Mouse (Mus musculus) adrenal gland, postnatal 14 days (tissue): ENCODE measurements around the gene Chd5. TPM values are rescaled to one million over a fixed set of nuclear protein-coding genes. Genes with fewer than 3 reads are reported as not detected.

Experiments used
- DNase-seq: peaks from one replicate; pipeline ENCODE4 v3.0.0; 2021; ENCODE audit warnings: mixed read lengths
- total RNA-seq: library from RNA; stranded (reverse); gene quantifications from 2 replicates; pipeline ENCODE4 v1.2.3, GENCODE M21; 2021

Gene Chd5
- total RNA-seq, 1 experiment from 2014 or later, result 8.0 TPM

DNA sequence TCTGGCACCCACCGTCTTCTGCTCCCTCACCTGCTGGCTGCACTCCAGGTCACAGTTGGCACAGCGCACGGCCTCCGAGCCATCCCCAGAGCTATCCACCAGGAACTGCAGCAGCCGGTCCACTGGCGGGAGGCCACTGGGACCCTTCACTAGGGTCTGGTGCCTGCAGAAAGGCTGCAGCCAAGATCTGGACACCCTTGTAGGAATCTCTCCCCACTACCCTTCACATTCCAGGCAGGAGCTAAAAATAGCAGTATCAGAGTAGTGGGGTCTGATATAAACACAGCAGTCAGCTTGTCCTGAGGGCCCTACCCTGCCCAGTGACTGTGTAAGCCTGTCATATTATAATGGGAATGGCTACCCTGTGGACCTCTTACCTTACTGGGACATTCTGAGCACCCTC, 20.8 kb upstream of the Chd5 start:
- DNase-seq, result no peak

GRCm38 (mm10) chr4:152318517-152319234, 19.8 kb upstream of the Chd5 start, which contains the start of gene Rnf207:
Gene Rnf207, minus strand, starts transcription at chr4:152318993.
- peak; percentile 81 for DNase-seq

DNA sequence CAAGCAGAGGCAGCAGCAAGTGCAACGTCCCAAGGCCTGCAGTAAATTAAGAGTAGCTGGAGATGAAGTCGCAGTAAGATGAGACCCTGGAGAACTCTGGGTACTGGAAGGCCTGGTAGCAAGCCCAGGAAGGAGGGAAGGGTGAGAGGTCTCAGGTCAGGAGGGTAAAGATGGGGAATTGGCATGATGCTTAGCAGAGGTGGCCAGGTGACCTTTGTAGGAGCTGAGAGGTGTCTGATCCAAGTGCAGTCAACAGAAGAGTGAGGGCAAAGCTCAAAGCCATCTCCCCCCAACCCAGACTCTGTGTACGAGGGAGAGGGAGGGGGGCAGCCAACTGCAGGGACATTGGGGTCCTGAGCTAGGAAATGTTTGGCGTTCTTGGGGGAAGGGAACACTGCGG, 17.0 kb upstream of the Chd5 start:
- DNase-seq, result no peak

DNA sequence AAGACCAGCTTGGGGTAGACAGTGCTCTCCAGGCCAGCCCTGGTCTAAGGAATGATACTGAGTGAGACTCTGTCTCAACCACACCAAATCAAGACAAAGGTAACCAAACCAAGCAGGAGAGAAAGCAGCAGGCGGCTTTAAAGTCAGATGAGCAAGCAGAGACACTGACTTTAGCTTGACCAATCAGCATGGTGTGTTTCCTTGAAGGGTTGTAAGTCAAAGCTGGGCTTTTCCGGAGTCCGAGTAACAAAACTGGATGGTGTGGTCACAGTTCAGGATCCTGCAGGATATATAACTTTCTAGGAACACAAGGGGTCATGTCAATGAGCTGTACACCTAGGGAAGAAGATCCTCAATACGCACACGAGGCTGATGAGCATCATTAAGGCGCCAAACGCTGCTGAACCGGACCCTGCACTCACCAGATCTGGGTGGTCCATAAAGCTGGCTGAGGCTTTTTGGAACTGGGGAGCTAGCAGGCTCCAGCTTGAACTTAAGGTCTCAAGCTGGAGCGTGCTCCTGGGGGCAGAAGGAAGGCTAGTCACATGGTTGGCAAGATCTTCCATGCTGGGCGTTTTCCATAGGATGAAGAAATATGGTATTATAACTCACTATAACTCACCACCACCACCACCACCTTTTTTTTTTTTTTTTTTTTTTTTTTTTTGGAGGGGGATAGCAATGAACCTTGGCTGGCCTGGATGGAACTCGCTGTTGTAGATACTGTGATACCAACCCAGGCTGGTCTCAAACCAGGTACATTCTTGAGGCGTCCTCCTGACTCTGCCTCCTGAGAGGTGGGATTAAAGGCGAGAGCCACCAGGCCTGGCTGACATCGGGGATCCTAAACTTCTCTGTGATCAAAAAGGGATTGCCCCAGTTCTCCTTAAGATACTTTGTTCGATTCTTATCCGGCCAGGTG, 13.5 kb upstream of the Chd5 start:
- DNase-seq, result peak; percentile 19

DNA sequence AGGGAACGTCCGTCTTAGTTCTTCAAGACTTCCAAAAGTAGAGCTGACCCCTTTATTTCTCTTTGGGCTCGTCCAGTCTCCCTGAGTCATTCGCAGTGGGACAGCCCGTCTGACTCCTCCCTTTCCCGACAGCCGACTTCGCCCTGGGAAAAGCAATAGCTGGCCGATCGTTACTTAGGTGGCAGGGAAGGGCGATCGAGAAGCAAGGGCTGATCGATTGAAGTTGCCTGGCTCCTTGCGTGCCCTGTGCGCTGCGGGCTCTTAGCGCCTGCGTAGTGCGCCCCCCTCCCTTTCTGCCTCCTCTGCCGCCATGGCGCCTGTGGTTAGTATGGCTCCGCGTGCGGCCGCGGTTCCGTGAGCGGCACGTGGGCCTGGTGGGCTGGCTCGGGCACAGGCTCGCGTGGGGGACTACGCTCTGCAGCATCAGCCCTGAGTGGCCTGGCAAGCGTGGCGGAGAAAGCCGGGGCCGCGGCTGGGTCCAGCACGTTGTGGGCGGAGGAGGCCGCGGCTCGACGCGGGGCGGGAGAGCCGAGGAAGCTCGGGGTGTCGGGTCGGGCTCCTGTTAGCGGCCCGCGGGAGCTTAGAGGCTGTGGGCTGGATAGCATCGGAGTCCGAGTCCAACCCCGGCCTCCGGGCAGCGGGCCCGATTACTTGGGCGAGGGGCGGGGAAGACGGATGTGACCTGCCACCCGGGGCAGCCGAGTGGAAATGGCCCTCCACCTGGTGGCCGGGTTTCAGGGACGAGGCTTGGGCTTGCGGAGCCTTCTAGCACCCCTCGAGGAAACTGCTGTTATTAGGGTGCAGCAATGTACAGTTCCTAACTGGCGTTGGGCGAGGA, 12.7 kb upstream of the Chd5 start, which contains the start of gene Rpl22:
Gene Rpl22, plus strand, starts transcription at position 169 of the 838 bp plus-strand sequence.
- DNase-seq, result peak; percentile 95

DNA sequence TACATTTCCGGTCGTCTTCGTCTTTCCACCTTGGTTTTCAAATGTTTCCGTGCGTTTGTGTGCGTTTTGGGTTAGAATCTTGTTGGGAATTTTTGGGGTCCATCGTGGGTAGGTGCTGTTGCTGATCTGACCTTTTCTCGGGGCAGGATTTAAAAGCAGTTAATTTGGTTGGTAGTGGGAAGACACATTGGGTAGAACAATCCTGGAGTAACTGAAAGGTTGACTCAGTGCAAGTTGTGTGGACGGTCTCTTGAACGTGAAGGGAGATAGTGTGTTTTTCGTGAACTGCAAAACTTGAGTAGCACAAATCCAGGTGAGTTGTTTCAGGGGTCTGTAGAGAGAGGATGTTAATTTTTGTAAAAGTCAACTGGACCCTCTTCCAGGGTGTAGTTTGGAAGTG, 11.9 kb upstream of the Chd5 start:
- DNase-seq, result no peak

- DNase-seq, result peak; percentile 72
Observed at GRCm38 (mm10) chr4:152328691-152329090, 9.8 kb upstream of the Chd5 start.

DNA sequence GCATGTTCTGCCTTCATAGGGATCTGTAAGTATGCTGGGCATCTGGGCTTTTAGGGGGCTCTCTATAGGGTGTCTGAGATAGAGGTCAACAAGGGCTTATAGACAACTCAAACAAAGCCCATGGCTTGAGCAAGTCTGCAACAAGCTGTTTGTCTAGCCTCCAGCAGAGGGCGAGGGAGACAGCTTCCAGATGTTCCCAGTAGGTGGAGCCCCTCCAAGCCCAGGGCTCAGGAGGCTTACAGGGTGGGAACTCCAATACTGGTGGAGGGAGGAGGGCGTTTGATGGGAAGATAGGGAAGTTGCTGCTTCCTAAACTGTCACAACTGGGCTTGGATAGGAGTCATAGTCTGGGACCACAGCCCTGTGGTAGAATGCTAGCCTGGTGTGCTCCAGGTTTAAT, 5.5 kb upstream of the Chd5 start:
- peak; percentile 84 for DNase-seq

GRCm38 (mm10) chr4:152333587-152333986, 4.9 kb upstream of the Chd5 start:
- DNase-seq, result no peak

- no peak for DNase-seq
Observed at GRCm38 (mm10) chr4:152337772-152338171, 679 bp upstream of the Chd5 start.

GRCm38 (mm10) chr4:152339293-152339790, 891 bp downstream of the Chd5 start:
- no peak for DNase-seq

- peak; percentile 69 for DNase-seq
Observed at GRCm38 (mm10) chr4:152340584-152341284, 2.3 kb downstream of the Chd5 start.

- peak; percentile 52 for DNase-seq
Observed at GRCm38 (mm10) chr4:152343296-152343695, 4.8 kb downstream of the Chd5 start.

GRCm38 (mm10) chr4:152344651-152345050, 6.2 kb downstream of the Chd5 start:
- no peak for DNase-seq

- DNase-seq, result peak; percentile 81
Observed at GRCm38 (mm10) chr4:152345120-152345889, 6.9 kb downstream of the Chd5 start.

- DNase-seq, result no peak
Observed at GRCm38 (mm10) chr4:152349837-152350381, 11.5 kb downstream of the Chd5 start.

DNA sequence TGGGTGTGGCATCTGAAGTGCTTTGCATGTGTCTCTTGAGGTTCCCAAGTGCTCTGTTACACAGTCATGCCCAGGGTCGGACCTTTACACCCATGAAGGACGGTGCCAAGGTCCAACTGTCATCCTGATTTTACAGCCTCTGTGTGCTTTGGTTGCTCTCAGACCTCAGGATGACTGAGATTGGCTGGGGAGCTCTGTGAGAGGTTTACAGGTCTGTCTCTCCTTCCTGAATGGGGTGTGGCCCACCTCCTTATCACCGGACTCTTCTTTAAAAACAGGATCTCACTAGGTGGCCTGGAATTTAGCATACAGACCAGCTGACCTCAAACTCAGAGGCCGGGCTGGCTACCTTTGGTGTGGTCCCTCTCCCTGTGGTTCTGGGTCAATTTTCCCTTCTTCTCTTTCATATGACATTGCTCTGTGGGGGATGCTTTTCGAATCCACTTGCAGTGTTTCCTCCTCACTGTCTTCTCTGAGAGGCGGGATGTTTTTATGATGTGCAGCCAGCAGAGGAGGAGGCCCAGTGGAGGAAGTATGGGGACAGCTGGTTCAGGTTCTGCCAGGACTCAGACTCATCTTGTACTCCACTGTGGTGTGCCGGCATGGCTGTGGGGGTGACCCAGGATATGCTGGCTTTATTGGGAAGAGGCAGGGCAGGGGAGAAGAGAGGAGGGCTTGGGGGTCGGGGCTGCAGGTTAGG, 12.4 kb downstream of the Chd5 start:
- DNase-seq, result no peak

DNA sequence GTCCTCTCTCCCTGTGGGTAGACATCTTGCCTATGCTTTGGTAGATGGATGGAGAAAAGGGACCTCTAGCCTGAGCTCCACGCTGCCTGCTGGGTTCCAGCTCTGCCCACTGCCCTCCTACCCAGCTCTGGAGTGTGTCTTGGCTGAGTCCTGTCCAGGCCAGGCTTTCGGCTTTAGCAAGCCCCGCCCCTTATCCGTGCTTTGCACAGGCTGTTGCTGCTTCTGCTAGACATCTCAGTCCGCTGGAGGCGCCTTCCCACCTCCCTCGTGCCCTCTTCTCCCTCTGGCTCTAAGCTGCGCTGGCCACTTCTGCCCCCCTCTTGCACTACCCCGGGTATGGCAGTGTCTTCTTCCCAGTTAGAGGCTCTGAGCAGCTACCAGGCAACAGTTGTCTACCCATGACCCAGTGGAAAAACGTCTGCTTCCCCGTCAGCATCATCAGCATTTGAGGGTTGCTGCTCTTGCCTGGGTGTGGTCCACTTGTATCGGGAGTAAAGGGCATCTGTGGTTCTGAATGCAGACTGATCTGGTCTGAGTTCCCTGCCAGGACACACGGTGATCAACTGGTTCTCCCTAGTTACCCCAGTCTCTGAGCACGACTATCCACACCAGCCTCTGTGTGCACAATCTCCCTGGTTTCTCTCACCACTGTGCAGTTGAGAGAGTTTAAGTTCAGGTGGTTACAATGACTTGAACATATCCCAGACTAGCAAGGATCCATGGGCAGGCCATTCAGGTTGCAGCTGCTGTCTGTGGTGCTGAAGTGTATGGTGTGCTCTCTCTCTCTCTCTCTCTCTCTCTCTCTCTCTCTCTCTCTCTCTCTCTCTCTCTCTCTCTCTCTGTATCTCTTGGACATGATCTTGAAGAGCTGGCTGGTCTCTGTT, 13.2 kb downstream of the Chd5 start:
- DNase-seq, result peak; percentile 29
